Mouse (Mus musculus) forelimb bud, embryonic 11.5 days (tissue): ENCODE measurements around the gene Smug1.

Source experiments
- DNase-seq: peaks from one replicate; pipeline ENCODE4 v3.0.0-alpha.2; 2012; ENCODE audit warnings: low read depth, low spot score

Gene Smug1

DNA sequence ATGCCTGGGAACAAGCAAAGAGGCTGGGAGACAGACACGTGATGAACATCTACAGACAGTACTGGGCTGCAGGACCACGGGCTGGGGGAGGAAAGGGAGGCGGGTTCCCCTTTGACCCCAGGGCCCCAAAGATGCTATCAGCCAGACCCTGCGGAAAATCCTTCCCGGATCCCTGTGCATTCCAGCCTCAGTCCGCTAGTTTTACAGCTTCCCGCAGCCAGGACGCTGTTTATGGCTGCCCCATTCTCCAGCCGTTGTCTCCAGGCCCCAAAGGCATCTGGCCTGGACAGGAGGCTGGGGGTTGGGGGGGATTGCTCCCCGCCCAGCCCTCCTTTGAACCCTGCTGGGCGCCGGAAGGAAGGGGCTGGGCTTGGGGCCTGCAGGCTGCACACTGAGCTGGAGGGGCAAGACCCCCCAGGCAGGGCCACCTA lies 10.7 kb upstream of the Smug1 start:
- no peak for DNase-seq

DNA sequence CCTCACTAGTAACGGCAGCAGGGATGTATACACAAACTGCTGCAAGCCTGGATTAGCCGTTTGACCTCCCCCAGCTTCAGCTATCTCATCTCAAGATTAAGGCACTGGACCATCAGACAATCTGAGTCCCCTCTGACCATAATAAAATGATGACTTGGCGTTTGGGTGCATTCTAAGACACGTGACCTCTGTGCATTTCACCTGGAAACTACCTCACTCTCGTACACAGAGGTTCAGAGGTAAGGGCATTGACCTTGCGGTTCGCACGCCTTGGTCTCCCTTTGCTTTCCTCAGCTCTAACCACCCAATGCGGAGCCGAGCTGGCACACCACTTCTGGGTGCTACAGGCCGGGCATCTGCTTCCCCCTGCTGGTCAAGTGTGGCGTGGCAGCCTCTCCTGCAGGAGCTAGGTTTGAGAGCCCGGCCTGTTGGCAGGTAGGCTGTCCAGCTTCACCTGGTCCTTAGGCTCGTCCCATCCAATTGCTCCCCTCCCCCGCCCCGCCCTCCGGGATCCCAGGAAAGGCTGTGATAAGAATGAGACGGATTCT lies 10.1 kb upstream of the Smug1 start:
- peak; percentile 87 for DNase-seq

DNA sequence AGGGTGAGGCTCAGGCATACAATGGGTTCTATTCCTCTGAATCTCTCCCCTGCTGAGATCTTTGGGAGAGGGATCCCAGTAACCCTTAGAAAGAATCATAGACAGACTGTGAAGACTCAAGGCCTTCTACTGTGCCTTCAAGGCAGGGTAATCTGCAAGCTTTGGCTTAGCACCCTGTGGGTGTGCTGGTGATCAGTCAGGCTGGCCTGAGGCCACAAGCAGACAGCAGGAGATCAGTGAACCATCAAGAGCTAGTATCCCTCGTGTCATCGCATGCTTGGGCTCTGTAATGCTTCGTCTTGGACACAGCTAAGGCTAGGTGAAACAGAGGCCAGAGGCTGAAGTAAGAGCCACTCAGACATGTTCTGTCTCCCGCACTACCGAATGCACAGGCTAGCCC lies 6.4 kb upstream of the Smug1 start:
- DNase-seq: no peak

DNA sequence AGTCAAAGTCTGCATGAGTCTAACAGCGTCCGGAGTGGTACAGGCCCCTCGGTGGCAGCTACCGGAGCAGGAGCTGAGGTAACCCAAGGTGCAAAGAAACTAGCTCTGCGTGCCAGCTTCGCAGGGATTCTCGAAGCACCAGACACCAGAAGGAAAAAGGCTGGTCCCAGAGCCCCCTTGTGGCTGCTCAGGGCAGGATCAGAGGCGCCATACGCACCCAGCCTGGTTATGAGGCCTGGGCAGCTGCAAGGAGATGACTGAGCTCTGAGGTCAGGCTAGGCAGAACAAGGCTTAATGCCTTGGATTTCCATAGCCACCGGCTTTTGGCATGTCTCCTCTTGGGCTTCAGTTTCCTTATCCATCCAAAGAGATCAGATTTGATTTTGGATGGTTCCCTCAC lies 5.6 kb upstream of the Smug1 start:
- DNase-seq: peak; percentile 78

DNA sequence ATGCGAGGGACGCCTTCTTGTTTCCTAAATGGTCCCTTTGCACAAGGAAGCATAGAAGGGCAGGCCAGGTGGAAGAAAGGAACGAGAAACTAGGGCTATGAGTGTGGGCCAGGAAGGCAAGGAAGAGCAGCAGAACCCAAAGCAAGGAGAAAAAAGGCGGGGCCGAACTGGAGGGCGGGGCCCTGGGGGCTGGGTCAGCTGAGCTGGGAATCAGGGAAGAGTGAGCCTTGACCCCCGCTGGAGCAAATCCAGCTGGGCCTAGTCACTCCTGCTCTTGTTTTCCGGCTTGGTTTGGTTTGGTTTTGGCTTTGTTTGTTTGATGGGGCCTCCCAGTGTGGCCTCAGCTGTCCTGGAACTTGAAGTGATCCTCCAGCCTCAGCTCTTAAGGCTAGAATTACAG lies 4.4 kb upstream of the Smug1 start:
- DNase-seq: no peak

DNA sequence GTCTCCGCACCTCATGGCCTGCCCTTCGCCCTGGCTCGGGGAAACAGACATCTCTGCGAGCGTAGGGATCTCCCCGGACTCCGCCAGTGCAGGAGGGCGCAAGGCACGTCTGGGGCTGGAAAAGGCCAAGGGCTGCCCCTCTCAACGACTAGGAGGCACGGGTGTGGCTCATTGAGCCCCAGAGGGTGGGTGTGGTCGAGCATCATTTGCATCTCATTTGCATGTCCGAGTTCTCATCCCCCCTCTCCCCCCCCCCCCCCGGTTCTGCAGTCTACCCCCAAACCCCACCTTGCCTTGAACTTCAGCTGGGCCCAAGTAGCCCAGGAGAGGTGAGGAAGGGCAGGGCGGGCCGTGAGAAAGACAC lies 3.4 kb upstream of the Smug1 start:
- no peak for DNase-seq

DNA sequence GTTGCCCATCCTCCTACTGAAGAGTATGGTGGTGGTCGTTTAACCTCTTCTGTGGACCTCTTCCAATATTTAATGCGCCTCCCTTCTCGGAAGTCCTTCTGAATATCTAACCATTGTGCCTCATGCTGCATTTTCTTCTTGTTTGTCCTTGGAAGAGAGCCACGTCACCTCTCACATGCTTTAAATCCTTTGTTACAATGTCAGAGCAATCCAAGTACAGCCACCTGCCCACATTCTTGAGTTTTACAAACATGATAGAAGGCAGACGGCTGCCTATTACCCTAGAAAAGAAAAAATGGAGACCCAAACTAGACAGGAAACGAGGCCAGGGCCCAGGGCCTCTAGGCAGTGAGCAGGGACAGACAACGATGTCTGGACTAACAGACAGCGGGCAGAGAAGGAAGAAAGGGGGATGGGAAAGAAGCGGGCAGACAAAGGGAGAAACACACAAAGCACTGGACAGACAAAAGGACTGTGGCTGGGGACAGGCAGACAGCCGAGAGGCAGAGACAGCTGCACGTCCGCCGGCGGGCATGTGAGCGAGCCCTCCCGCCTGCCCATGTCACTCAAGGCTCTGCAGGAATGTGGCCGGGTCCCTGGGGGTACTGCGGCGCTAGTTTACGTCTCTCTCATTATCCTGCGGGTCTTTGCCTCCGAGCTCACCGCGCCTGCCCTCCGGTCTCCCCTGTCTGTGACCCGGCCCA lies 2.9 kb upstream of the Smug1 start:
- no peak for DNase-seq

DNA sequence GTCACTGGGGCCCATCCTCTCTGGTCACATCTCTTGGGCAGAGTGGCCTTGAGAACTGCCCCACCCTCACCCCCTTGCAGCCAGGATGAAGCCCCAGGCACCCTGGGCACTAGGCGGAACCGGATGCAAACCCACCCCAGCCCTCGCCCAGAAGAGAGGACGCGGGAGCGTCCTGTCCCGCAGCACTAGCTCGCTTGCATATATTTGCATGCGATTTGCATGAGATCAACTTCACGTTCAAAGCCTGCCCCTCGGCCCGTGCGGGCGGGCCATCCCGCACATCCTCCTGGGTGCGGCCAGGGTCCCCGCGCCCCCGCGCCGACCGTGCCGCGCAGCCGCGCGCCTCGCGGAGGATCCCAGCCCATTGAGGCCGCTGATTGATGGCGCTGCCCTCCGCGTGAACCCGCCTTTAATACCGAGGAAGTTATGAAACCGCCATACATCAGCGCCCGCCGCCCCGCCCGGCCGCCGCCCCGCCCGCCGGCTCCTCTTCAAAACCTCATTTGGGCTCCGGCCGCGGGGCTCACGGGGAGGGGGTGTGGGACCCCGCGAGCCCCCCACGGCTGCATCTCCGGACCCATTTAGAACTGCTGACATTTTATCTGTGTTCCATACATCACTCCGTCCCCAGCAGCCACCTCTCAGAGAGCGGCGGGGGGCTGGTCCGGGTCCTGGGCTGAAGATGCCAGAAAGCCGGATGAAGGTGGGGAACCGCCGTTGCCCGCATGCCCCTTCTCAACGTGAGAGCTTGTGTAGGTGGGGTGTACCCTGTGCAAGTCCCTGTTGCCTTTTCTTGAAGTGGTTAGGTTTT lies 2.1 kb upstream of the Smug1 start:
- DNase-seq: no peak

DNA sequence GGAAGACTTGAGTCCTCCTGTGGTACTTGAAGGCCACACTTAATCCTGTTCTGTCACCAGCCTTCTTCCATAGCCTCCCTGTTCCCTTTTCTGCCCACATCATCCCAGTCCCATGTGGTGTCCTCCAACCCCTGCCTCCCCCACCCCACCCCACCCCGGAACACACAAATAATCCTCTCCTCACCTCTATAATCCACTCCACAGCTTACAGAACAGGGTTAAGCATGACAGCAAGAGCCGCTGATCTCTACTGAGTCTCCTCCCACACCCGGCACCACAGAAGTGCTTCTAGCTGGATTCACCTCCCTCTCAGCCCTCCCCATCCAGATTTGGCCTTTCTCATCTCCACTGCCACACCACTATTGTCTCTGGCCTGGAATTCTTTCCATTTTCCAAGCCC lies 894 bp upstream of the Smug1 start:
- DNase-seq: no peak

DNA sequence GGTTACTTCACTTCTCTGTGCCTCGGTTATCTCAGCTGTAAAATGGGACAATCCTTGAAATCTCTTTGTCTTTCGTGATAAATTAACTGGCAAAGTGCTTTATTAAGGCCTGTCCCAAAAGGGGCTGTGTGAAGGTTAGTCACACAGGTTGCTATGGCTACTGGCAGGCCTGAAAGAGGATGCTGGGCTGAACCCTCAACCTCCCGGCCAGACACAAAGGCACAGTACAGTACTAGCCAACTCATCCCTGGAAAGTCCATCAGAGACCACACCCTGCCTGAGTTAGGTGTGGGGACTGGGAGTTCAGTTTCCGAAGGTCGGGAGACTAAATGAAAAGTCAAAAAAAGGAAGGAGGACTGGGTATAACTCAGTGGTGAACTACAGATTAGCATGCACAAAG lies 968 bp downstream of the Smug1 start:
- DNase-seq: no peak

DNA sequence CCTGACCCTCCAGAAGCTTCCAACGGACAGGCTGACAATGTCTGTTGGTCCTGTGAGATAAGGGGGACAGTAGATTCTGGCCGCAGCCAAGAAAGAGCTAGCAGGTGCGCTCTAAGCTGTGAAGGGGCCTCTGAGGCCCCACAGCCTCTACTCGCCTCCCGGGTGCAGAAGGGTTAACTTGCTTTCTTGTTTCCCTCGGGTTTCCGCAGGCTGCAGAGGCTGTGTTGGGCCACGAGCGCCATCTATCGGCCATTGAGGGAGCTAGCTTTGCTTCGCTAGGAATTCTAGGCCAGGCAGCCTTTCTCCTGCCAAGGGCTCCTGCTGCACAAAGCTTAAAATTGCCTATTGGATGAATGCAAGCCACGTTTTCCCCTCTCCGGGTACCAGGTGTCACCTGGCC lies 1.5 kb downstream of the Smug1 start:
- peak; percentile 94 for DNase-seq

DNA sequence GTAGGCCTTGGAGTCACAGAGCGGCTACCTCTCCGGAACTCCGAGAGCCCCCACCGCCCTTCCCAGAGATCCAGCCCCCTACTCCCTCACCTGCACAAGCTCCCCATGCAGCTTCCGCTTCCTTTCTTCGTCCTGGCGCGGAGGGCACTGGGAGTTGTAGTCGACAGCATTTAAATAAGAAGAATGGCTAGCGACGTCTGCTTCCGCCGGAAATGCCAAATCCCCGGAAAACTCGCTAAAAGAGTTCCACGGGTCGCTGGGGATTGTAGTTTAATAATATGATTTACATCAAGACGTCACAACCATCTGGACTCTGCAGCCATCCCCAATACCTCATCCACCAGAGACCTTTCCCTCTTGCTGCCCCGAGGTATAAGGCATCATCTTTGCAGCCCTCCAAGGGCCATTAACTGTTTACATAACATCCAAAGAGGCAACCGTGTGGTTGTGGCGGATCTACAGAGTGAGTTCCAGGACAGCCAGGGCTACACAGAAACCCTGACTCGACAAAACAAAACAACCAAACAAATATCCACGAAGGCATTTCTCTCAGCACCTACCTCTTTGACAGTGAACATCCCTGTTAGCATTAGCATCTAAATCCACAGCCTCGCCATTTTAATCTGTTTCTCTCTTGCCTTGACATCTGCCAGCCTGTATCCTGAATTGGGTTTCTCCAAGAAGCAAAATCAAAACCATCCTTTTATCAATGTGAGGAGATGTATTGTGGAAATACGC lies 3.5 kb downstream of the Smug1 start:
- DNase-seq: peak; percentile 95

DNA sequence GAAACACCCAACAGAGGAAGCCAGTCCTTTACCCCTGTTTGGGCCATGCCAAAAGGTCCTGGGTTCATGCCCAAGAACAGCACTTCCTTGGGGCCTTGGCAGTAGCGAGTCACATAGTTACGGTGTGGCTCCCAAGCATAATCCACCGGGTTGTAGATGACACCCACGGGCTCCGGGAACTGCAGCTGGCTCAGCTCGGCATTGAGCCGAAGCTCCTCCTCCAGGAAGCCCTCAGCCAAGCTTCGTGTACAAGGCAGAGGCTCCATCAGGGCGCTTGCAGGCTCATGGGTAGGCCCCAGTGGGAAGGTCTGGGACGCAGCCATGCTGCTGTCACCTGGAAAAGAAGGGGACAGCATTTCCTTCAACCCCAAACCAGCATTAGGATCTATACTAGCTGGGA lies 9.3 kb downstream of the Smug1 start:
- no peak for DNase-seq

DNA sequence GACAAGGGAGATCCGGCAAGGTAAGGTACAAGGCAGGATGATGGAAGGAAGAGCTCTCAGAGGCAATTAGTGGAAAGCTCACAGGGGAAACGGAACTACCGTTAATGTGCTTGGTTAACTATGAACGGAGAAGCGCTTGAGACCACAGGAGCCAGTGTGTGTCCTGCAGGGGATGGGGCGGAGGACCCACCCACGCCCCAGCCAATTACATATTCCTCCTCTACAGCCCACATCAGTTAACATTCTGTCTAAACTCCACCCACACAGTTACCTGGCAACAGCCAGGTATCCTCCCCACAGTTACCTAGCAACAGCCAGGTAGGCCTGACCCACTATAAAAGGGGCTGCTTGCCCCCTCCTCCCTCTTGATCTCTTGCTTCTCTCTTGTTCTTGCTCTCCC lies 10.0 kb downstream of the Smug1 start:
- no peak for DNase-seq

DNA sequence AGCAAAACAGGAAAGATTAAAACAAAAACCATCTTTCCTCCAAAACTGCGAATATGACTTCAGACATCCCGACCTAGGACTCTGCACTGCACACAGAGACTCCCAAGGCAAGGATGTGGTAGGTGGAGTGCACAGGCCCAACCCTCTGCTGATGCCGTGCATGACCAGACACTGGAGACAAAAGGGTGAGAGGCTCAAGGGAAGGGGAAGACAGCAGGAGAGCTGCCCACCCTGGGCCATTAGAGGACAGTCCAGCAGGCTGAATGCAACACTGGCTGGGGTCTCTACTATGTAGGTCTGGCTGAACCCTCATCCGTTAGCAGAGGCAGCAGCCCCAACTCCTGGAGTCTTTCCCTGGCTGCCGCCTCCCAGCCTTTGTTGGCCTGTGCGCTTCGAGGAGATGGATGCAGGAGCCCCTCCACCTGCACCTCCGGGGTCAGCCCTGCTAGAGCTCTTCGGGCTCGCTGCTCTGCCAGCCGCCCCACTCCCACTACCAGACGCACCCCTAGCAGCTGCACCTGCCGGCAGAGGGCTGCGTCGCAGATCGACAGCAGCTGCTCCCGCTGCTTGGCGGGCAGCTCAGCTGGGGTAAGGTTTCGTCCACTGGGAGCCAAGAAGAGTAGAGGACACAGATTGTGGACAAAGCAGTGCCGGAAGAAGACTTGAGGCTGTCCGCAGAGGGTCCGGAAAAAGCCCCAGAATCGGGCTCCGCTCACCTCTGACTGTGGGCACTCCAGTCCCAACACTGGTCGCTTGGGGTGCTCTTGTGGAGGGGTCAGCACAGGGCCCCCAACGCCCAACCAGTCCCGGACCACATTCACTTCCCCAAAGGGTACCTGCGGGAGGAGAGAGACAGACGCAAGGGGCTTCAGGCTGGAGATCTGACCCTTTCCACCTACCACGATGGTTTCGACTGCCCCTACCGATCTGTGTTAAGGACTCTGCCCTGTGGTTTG lies 11.2 kb downstream of the Smug1 start:
- DNase-seq: no peak

DNA sequence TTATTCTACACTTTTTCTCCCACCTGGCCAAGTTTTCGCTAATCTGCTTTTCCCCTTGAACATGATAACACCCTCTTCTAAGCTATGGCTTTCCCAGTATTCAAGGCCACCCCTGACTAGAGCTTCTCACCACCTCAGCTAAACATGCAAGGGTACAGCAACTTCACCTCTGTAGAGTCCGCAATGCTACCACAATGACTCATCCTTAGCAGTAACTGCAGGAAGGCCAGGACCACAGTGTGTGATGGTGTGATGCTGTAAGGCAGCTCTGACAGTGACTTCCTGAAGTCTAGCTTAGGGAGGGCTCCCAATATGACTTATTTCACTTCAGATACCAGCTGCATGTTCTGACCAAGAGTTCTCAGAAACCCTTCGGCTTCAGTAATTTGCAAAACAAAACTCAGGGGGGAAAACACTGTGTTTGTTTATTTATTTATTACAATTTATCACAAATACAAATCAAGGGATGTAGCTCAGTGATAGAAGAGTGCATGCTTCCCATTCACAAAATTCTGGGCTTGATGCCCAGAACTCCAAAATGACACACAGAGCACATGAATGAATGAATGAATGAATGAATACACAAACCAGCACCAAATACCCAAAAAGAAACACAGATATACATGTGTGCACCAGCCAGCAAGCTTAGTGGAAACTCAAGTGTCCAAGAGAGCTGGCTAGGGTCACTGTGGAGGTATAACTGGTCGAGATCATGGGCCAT lies 13.8 kb downstream of the Smug1 start:
- no peak for DNase-seq

DNA sequence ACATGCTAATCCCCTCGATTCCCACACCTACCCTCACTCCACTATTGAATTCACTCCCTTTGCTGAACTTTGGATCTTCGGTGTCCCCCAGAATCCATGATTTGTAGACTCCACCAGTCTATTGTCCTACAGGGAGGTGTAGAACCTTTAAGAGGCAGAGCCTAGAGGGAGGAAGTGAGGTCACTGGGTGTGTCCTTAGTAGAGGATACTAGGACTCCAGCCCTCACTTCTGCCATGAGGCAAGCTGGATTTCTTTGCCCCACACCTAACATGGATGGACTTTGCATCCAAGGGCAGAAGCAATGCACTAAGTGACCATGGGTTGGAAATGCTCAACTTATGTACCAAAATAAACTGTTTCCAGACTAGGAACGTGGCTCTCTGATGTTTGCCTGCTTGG lies 14.5 kb downstream of the Smug1 start:
- DNase-seq: no peak

DNA sequence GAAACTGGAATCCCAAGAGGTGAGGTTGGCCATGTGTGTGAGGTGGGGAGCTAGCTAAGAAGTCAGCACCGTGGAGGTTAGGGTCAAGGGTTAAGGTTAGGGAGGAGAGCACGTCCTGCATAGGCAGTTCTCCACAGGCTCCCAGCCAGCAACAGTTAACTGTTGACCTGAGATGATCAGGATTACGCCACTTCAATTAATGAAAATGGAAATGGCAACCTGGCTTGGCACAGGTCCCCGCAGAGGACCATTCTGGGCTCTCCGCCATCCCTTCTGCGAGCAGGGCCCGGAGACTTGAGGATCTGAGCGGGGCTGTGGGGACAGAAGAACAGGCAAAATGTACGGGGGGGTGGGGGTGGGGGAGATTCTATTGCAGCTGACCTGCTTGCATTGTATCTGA lies 19.1 kb downstream of the Smug1 start:
- DNase-seq: no peak

DNA sequence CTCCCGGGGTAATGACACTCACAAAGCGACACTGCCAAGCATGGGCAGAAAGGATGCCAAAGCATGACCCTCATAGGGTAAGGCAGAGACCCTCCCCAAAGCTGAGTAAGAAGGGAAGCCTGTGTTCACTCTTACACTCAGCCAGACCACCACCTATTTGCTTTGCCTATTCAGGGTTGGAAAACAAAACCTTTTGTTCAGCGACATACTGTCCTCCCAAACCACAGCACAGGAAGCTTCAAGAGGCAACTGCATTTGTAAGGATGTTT lies 19.5 kb downstream of the Smug1 start:
- no peak for DNase-seq

DNA sequence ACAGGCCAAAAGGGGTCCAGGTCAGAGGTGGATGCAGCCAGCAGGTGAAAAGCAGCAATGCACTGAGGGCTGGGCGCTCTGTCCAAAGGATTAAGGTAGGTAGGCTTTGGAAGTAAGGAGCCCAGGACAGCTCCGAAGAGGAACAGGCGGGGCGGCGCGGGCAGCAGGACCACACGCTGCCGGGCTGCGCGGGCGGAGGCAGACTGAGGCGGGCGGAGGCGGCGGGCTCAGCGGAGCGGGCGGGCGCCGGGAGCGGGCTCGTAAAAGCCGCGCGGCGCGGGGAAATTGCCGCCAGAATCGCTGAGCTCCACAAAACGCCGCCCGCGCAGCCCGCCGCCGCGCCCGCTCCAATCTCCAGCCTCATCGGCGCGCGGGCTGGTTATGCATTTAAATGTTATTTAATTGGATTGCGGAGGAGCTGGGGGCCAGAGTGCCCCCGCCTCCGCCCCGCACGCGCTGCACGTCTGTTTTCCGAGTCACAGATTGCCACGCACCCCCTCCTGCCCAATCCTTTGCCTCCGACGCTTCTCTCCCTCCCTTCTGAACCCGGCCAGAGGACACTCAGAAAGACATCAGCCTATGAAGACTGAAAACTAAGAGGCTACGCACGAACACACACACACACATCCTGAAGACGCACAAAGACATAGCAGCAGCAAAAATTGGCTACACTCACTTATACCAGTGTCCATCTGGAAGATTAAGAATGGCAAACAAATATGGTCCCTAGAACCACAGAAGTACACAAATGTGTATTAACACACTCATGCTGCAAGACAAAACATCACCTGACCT lies 20.1 kb downstream of the Smug1 start:
- DNase-seq: no peak
